Mouse (Mus musculus): ENCODE results near the gene Htr2a. TPM values are rescaled to one million over a fixed set of nuclear protein-coding genes. Genes with fewer than 3 reads are reported as not detected.

Gene Htr2a
- not detected in 2 replicates for polyA plus RNA-seq (2012)

DNA sequence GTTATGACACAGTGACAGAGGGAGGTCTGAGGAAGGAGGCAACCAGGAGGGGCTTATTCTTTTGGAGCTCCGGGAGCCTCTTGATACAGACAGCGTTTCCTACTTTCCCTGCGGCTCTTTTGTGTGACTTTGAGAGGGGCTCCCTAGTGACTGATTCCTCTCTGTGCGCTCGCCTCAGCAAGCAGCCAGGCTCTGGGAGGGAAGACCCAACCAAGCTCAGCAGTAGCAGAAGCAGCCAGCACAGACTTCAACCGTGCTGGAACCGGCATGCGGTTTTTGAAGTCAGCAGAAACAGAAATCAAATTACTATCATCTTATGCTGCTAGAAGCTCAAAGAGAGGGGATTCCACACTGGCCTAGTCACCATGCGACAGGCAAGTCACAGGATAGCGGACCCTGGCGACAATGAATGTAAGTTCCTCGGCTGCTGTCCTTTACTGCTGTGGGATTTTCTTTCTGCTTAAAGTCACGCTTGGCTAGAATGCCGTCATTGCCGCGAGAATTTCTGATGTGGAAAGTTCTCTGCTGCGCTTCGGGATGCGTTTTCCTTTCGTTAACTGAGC lies at the start of gene Htr2a:
Htr2a (plus strand) TSS at position 22 of the 563 bp plus-strand sequence.
- no peak for TF ChIP-seq GATA1 (IDR thresholded peaks at IDR 0.05; ENCODE audit: low read length)

- no peak for TF ChIP-seq GATA1 (IDR thresholded peaks at IDR 0.05; ENCODE audit: low read length)
These were observed 39.1 kb upstream of the Htr2a start for GRCm38 (mm10) chr14:74601333-74602087.

DNA sequence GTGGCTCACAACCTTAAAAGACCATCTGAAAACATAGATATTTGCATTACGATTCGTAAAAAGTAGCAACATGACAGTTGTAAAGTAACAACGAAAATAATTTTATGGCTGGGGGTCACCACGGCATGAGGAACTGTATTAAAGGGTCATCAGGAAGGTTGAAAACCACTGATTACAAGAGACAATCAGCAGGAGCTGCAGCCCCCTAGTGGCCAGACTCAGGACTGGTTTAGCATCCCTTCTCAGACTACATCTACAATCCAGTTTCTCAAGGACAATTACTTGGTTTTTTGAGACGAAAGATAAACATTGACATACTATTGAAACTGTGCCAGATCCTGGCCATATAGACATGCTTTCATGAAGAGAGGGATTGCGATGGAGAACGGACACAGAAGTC lies 38.1 kb upstream of the Htr2a start:
- TF ChIP-seq GATA1 (IDR thresholded peaks at IDR 0.05; ENCODE audit: low read length): no peak

DNA sequence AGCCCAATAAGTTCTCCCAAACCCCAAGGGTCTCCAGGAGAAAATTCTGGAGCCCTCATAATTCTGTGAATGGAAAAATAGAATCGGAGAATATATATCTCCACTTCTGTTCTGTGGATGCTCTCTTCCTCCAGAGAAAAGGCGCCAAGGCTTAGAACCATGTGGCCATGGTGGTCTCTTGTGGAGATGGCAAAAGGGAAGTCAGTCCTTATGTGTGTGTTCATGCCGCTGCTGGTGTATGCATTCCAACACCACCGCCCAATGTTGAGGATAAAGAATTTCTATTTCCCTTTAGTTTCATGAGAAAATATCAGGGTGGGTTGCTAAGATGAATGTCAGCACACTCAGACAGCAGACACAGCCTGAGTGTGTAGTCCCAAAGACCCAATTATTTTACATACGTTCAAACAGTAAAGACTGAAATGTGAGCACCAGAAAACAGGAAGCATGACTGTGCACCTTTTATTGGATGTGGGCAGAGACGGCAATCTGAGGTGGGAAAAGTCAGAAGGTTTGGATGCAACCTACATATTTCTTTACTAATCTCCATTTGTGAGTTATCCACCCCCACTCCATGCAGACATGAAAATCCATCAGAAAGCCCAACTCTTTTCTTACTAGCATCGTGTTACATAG lies 37.4 kb upstream of the Htr2a start:
- TF ChIP-seq GATA1 (IDR thresholded peaks at IDR 0.05; ENCODE audit: low read length): no peak

GRCm38 (mm10) chr14:74611326-74611725 lies 29.3 kb upstream of the Htr2a start:
- no peak for TF ChIP-seq GATA1 (IDR thresholded peaks at IDR 0.05; ENCODE audit: low read length)

DNA sequence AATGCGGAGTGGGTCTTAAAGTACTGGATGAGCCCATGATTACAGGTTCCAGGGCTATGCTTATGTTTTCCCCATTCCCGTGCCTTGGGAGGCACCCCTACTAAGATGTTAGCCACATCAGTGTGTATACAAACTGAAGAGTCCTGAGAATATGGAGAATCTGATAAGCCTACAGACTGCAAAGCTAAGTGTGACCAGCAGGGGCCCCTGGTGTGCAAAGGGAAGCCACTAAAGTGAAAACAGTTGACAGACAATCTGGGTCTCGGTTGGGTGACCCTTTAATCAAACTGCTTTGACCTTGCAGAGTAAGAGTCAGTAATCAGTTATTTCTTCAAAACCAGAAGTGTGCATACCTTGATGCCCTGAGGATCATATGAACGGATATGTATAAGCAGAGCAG lies 21.8 kb upstream of the Htr2a start:
- no peak for TF ChIP-seq GATA1 (IDR thresholded peaks at IDR 0.05; ENCODE audit: low read length)

DNA sequence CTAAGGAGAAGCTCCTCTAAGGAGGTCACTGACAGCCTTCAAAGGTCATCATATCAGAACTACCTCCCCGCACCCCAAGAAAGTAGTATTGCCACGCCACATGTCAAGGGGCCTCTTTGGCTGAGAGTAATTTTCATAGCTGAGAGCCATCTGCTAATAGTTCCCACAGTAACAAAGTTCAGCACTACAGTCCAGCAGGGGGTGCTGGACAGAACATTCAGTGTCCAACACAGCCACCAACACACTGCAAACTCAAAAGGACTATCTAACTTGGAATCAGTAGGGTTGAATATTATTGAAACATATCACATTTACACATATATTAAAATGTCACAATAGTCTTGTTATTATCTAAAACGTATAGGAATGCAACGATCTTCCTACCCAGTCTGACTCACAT lies 2.6 kb upstream of the Htr2a start:
- no peak for TF ChIP-seq GATA1 (IDR thresholded peaks at IDR 0.05; ENCODE audit: low read length)

- TF ChIP-seq GATA1 (IDR thresholded peaks at IDR 0.05; ENCODE audit: low read length): no peak
These were observed 1.1 kb downstream of the Htr2a start for GRCm38 (mm10) chr14:74641668-74642230.

- no peak for TF ChIP-seq GATA1 (IDR thresholded peaks at IDR 0.05; ENCODE audit: low read length)
These were observed 2.7 kb downstream of the Htr2a start for GRCm38 (mm10) chr14:74643296-74643695.

- no peak for TF ChIP-seq GATA1 (IDR thresholded peaks at IDR 0.05; ENCODE audit: low read length)
These were observed 5.6 kb downstream of the Htr2a start for GRCm38 (mm10) chr14:74646107-74646793.

DNA sequence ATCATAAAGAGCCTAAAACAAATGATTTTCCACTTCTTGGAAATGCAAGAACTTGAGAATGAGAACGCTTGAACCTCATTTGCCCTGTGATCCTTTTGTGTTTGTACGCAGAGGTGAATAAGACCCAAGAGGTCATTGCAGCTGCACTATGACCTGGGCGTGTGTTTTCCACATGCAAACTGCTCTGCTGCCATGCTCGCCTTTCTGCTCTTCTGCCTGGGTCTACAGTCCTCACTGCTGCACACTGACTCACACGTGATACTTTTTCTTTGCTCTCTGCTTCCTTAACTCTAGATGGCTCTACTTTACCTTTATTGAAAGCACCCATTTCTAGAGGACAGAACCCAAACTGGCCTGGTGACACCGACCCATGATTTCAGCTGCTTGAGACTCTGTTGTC lies 9.4 kb downstream of the Htr2a start:
- TF ChIP-seq GATA1 (IDR thresholded peaks at IDR 0.05; ENCODE audit: low read length): no peak

GRCm38 (mm10) chr14:74651678-74652077 lies 11.0 kb downstream of the Htr2a start:
- TF ChIP-seq GATA1 (IDR thresholded peaks at IDR 0.05; ENCODE audit: low read length): no peak

GRCm38 (mm10) chr14:74657227-74657626 lies 16.6 kb downstream of the Htr2a start:
- no peak for TF ChIP-seq GATA1 (IDR thresholded peaks at IDR 0.05; ENCODE audit: low read length)

- TF ChIP-seq GATA1 (IDR thresholded peaks at IDR 0.05; ENCODE audit: low read length): no peak
These were observed 18.8 kb downstream of the Htr2a start for GRCm38 (mm10) chr14:74659411-74659841.

- TF ChIP-seq GATA1 (IDR thresholded peaks at IDR 0.05; ENCODE audit: low read length): no peak
These were observed 31.7 kb downstream of the Htr2a start for GRCm38 (mm10) chr14:74672137-74673019.

All from G1E-ER4 (cell line).